ENCODE assay signal across 8 mouse cellular contexts in genomic region chr3:152783792-152784191, GRCm38 (mm10).
A peak's percentile ranks its signal among the peaks of the same experiment; 100 is the strongest.
DNase-seq lines count a peak whose midpoint lies in the region; ATAC-seq and TF ChIP-seq lines count a peak whose summit lies in the region.

No protein-coding gene starts in this region.

- H3K27ac ChIP-seq in forebrain, embryonic 11.5 days (ENCODE audit: low read depth, low read length): no peak overlapping the region
- H3K27ac ChIP-seq in hindbrain, embryonic 11.5 days (ENCODE audit: low read depth, low read length): no peak overlapping the region

- no peaks in the 10 kb centered on the region for H3K9me3 ChIP-seq in forebrain, embryonic 11.5 days (ENCODE audit: control insufficient read depth, low read length)
- H3K9me3 ChIP-seq in hindbrain, embryonic 11.5 days (ENCODE audit: control insufficient read depth, low read length): no peaks in the 10 kb centered on the region

- WGBS in forebrain, embryonic 11.5 days: 24% methylated on average over 7 of the region's 7 CpGs
- 31% methylated on average over 7 of the region's 7 CpGs for WGBS in hindbrain, embryonic 11.5 days

- H3K4me3 ChIP-seq in forebrain, embryonic 11.5 days (ENCODE audit: low read depth, low read length): no peak overlapping the region
- no peak overlapping the region for H3K4me3 ChIP-seq in hindbrain, embryonic 11.5 days (ENCODE audit: low read depth, low read length)

- peak; percentile 78 for ATAC-seq in forebrain, embryonic 11.5 days (replicated peaks; ENCODE audit: low FRiP score)
- ATAC-seq in hindbrain, embryonic 11.5 days (ENCODE audit: low FRiP score): peak; percentile 69
- ATAC-seq in megakaryocyte progenitor cell, adult 5-6 weeks (replicated peaks; ENCODE audit: poor library complexity): peak; percentile 97

- TF ChIP-seq POLR2A in brain, embryonic 14.5 days (IDR thresholded peaks at IDR 0.05; ENCODE audit: borderline replicate concordance, extremely low read depth, insufficient read depth, insufficient read length, poor library complexity, severe bottlenecking): no peak

- H3K27me3 ChIP-seq in forebrain, embryonic 11.5 days (ENCODE audit: control insufficient read depth, insufficient read depth, low read length): no peaks in the 10 kb centered on the region
- H3K27me3 ChIP-seq in hindbrain, embryonic 11.5 days (ENCODE audit: control insufficient read depth, insufficient read depth, low read length): no peaks in the 10 kb centered on the region

- H3K4me2 ChIP-seq in forebrain, embryonic 11.5 days (ENCODE audit: low read depth, low read length, severe bottlenecking): no peak overlapping the region
- H3K4me2 ChIP-seq in hindbrain, embryonic 11.5 days (replicated peaks; ENCODE audit: low read depth, low read length): no peak overlapping the region

- TF ChIP-seq CTCF in brain, embryonic 14.5 days (IDR thresholded peaks at IDR 0.05; ENCODE audit: borderline replicate concordance, extremely low read depth, insufficient read depth, insufficient read length): peak; percentile 91

- no peaks in the 10 kb centered on the region for H3K4me1 ChIP-seq in forebrain, embryonic 11.5 days (replicated peaks; ENCODE audit: control insufficient read depth, insufficient read depth, low read length)
- no peaks in the 10 kb centered on the region for H3K4me1 ChIP-seq in hindbrain, embryonic 11.5 days (replicated peaks; ENCODE audit: control insufficient read depth, insufficient read depth, low read length)

- no peaks in the 10 kb centered on the region for H3K36me3 ChIP-seq in forebrain, embryonic 11.5 days (ENCODE audit: control insufficient read depth, insufficient read depth, low read length)
- no peaks in the 10 kb centered on the region for H3K36me3 ChIP-seq in hindbrain, embryonic 11.5 days (ENCODE audit: control insufficient read depth, insufficient read depth, low read length)

- H3K9ac ChIP-seq in forebrain, embryonic 11.5 days (ENCODE audit: low read length): no peak overlapping the region
- H3K9ac ChIP-seq in hindbrain, embryonic 11.5 days (ENCODE audit: low read depth, low read length): no peak overlapping the region

- peak; percentile 49 to 83 for DNase-seq in adrenal gland, adult (ENCODE audit: inconsistent age in 2 of 2, low spot score in 1 of 2)
- no peak for DNase-seq in adrenal gland, adult 8-10 months
- peak; percentile 92 for DNase-seq in brain, embryonic 14.5 days (ENCODE audit: low read depth)
- peak; percentile 85 for DNase-seq in forebrain, embryonic 11.5 days (ENCODE audit: low spot score)
- peak; percentile 86 for DNase-seq in hindbrain, embryonic 11.5 days (ENCODE audit: low spot score)
- peak; percentile 55 to 92 for DNase-seq in layer of hippocampus, postnatal 25 days (ENCODE audit: extremely low spot score in 1 of 2, low spot score in 1 of 2)
- peak; percentile 92 for DNase-seq in right cerebral cortex, postnatal 4 days
